Mouse (Mus musculus) cerebellum, postnatal 14 days (tissue): ENCODE results near the gene Tedc1.
"Not testable (repeated sequence)": the region's sequence is repeated elsewhere in the genome, so short reads cannot be mapped to it uniquely, and the experiment has no call there.

ENCODE experiments used
- DNase-seq, 2 experiments: peaks; one replicate each; pipeline ENCODE4 v3.0.0; 2021; ENCODE audit warnings: mixed read lengths in 2 of 2

Gene Tedc1

GRCm38 (mm10) chr12:113154747-113155075 is 1.5 kb upstream of the Tedc1 start:
- no peak for DNase-seq

- peak; percentile 64 for DNase-seq
These were observed 997 bp upstream of the Tedc1 start for GRCm38 (mm10) chr12:113155076-113155771.

DNA sequence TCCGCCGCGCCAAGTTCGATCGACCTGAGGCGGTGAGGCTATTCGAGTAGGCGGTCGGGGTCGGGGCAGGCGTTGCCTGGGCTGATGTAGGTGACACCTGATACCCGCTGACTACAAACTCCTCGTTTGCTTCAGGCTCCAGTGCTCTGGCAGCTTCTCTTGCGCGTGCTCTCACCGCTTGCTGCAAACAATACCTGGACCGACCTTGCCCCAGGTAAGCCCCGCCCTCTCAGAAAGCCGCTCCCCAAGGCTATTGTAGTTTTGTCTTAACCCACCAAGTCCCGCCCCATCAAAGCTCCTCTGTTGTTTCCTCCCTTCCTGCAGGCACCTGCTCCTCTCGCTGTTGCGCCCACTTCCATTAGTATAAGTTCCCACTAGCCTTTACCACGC is 314 bp downstream of the Tedc1 start:
- DNase-seq = no peak

DNA sequence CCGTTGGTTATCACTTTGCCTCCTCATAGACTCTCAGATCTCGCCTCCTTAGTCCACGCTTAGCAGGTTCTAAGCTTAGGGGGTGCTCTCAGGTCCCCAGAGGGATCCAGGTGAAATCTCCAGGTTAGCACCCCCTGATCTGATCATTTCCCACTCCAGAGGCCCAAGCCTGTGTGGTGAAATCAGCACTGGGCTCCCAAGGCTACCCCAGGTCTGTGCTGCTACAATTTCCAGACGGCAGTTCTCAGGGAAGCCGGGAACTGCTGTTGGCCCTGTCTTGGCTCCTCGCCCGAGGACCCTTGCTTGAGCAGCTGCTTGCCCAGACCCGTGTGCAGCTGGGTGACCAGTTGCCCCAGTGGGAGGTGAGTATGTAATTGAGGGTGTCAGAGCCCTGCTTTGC is 781 bp downstream of the Tedc1 start:
- DNase-seq = peak; percentile 43 to 58

GRCm38 (mm10) chr12:113157521-113157920 is 1.3 kb downstream of the Tedc1 start:
- DNase-seq = peak in 1 of 2 experiments; percentile 4

DNA sequence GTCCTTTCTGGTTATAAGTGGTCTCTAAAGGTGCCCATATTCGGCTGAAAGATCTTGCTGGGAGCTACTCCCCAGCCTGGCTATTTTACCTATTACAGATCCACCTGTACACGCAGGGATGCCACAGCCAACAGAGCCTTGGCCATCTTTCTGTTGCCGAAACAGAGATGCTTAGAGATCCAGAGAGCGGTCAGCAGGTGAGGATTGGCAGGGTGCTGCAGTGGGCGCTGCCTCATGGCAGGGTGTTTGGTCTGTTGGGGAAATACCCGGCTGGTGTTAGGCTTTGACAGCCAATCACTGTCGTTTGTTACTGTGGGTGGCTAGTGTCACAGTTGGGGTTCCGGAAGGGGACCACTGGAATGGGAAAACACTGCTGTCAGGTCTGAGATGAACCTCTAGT is 1.8 kb downstream of the Tedc1 start:
- peak in 1 of 2 experiments; percentile 5 for DNase-seq

DNA sequence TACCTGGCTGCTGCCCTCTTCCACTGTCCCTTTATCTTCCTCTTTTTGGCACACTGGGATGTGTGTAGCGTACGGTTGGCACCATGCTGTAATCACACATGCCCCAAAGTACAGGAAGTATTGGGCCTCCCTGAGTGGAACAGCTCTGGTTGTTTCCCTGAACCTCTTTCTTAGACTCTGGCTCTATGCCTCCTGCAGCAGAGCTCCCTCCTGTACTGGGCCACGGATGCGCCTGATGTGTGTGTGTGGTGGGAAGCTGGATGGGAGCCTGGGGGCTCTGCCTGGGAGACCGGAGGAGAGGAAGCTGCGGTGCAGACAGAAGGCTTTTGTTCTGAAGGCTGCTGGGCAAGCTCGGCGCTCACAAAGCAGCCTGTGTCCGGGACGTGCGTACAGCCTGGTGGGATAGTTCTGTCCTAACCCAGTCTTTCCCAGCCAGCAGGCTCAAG is 7.4 kb downstream of the Tedc1 start:
- no peak for DNase-seq

DNA sequence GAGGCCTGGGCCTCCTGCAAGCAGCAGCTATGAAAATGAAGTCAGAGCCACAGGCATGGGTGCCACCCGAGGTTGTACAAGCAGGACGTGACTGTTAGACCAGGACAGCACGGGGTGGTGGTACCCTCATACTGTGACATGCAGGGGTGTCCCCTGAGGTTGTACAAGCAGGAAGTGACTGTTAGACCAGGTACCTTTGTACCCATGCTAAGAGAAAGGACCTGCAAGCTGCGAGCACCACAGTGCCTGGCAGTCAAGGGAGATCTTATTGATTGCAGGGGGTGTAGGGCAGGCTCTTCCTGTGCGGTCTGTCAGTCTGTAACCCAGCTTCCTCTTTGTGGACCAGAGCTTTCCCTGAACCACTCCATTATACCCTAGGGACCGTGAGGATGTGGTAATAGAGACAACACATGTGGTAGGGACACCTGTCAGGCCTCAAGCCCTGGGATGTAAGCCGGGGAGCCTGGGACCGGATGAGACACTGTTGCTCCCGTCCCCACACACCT is 11.9 kb downstream of the Tedc1 start:
- no peak for DNase-seq

GRCm38 (mm10) chr12:113176960-113177725 is 20.9 kb downstream of the Tedc1 start:
- DNase-seq = no peak

DNA sequence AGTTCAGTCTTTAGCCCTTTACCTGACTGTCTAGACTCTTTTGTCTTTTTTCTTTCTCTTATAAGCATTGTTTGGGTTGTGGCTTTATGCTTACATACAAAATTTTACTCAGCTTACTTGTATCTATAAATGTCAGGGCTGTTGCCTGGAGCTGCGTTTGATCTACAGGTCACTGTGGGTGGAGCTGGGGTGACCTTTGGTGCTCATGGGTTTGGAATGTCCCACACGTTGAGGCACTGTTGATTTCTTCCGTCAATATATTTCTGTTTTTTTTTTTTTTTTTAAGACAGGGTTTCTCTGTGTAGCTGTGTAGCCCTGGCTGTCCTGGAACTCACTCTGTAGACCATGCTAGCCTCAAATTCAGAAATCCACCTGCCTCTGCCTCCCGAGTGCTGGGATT is 24.8 kb downstream of the Tedc1 start:
- no peak for DNase-seq

GRCm38 (mm10) chr12:113184945-113185344 is 28.7 kb downstream of the Tedc1 start:
- no peak for DNase-seq

DNA sequence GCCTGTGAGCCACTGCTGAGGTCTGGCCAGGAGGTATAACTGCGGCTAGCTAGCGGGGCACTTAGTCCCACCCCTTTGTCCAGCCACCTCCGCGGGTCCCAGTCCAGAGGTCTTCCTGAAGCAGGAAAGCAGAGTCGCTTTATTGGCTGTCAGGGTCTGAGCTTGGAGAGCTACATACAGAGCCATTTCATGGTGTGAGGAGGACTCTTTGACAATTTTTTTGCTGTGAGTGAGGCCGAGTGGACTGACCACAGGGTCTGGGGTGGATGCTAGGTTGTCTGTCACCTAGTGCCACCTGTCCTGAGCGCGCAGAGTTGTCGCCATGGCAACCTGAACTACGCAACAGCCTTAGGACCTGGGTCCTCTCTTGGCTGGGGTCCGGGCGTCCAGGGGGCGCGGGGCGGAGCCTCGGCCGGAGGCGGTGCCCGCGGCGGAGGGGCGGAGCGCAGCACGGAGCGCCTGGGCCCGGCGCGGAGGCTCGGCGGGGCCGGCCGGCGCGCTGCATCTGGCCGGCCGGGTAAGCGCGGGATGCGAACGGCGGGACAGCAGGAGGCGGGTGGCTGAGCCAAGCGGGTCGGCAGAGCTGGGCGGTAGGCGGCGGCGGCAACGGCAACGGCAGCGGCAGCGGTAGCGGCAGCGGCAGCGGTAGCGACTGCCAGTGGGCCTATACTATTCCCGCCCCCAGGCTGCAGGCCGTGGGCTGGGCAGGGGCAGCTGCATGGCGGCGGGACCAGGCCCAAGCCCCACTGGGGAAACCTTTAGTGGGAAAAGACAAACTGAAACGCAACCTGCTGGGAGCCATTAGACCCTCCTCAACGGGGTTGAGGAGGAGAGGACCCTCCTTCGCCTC is 29.4 kb downstream of the Tedc1 start, which contains the start of gene Tmem121:
TSS of gene Tmem121 (plus strand) at position 489 of the 850 bp plus-strand sequence.
- DNase-seq = peak; percentile 74

DNA sequence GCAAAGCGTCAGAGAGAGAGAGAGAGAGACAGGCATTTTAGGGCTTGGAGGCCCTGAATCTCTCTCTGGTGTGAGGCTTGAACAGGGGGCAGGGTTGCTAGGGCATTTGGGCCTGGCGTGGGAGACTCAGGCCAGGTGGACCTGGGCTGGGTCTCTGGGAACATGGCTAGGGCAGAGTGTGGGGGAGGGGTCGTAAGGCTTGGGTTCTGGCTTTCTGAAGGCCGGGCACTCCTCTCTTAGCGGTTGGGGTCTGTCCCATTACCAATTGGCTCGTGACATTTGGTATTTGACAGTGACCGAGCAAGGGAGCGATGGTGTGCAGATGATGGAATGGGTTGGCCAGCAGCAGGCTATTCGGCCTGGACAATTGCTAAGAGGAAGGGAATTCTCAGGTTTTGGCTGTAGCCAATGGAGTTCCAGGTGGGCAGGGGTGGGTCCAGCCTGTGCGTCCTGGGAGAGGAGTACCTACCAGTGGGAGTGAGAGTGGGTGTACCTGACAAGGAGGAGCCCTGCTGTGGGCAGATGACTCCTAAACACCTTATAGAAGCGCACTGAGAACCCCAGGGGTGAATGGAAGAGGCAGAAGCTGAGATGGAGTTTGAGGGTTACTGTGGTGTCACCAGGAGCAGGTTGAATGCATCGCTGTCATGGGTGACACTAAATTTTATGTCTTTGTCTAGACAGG is 30.2 kb downstream of the Tedc1 start:
- DNase-seq = peak; percentile 46 to 61

DNA sequence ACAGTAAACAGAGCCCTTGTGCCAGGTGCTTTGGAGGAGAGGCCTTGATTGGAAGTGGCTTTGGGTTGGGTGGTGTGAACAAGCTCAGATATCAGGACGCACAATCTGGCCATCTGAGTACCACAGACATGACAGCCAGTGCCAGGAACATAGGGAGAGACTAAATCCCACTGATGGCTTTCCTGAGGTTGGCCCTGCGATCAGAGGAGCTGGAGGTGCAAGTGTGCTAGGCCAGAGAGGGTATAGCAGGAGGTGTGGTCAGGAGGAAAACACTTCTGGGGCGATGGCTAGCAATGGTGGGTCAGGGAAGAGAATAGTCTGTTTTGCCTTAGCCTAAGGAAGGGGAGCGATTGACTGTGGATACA is 30.8 kb downstream of the Tedc1 start:
- DNase-seq = peak in 1 of 2 experiments; percentile 39

DNA sequence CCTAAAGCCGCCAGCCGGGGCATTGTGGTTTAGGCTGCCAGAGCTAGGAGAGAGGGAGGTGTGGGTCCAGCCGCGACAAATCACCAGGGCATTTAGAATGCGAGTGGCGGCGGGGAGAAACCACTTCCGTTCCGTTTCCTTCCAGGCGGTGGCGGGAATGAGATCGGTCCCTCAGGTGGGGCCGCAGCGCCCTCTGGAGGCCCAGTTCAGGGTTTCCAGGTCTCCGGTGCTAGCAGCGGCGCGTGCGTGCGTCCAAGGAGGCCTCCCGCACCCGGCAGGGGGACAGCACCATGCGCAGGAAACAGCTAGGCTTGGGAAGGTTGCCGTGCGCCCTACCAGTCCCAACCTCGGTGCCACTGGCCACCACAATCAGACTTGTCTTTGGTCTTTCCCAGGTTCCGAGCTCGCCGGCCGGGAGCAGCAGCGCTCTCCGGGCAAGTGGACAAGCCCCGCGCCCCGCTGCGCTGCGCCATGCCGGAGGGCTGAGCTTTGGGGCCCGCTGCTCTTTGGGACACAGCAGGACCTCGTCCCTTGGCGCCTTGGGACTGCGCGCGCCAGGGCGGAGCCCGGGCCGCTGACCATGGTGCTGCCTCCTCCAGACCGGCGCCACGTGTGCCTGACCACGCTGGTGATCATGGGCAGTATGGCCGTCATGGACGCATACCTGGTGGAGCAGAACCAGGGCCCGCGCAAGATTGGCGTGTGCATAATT is 31.5 kb downstream of the Tedc1 start:
- peak; percentile 96 to 98 for DNase-seq

DNA sequence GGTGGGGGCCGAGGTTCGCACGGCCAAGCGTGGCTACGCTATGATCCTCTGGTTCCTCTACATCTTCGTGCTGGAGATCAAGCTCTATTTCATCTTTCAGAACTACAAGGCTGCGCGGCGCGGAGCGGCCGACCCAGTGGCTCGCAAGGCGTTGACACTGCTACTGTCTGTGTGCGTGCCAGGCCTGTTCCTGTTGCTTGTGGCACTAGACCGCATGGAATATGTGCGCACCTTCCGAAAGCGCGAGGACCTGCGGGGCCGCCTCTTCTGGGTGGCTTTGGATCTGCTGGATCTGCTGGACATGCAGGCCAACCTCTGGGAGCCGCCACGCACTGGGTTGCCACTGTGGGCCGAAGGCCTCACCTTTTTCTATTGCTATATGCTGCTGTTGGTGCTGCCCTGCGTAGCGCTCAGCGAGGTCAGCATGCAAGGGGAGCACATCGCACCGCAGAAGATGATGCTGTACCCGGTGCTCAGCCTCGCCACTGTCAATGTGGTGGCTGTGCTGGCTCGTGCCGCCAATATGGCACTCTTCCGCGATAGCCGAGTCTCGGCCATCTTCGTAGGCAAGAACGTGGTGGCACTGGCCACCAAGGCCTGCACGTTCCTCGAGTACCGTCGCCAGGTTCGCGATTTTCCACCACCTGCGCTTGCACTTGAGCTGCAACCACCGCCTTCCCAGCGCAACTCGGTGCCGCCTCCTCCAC is 32.3 kb downstream of the Tedc1 start:
- peak; percentile 27 to 33 for DNase-seq

- DNase-seq = no peak
These were observed 37.2 kb downstream of the Tedc1 start for GRCm38 (mm10) chr12:113193423-113193822.

- DNase-seq = not testable (repeated sequence)
These were observed 42.9 kb downstream of the Tedc1 start for GRCm38 (mm10) chr12:113199132-113199531.

GRCm38 (mm10) chr12:113201301-113201700 is 45.1 kb downstream of the Tedc1 start:
- DNase-seq = peak; percentile 88 to 89

GRCm38 (mm10) chr12:113202008-113202407 is 45.8 kb downstream of the Tedc1 start:
- peak in 1 of 2 experiments; percentile 42 for DNase-seq

GRCm38 (mm10) chr12:113203522-113203921 is 47.3 kb downstream of the Tedc1 start:
- no peak for DNase-seq
